Mouse (Mus musculus): ENCODE results near the gene Klf12. TPM values are rescaled to one million over a fixed set of nuclear protein-coding genes. Genes with fewer than 3 reads are reported as not detected.

The Klf12 gene
- polyA plus RNA-seq, 1 experiment: 1.1 TPM

DNA sequence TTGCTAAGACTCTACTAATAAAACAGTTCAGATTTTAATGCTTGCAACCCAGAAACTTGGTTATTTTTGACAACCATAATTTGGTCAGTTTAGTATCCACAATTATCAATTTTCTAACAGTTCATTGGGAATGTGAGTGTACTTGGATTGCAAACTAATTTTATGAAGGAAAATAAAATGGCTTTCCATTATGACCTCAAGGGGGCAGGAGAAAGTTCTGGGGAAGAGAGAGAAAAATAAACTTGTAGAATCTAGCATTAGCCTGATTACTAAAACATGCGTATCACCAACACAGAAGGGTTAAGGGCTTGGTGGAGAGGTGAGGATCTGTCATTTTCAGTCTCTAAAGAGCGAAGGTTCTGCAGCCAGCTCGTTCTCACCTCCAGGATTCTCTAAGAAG, 106.7 kb downstream of the Klf12 start:
- 89% methylated on average over 3 of the region's 3 CpGs for WGBS
- DNase-seq (ENCODE audit: low read depth, low spot score): no peak

DNA sequence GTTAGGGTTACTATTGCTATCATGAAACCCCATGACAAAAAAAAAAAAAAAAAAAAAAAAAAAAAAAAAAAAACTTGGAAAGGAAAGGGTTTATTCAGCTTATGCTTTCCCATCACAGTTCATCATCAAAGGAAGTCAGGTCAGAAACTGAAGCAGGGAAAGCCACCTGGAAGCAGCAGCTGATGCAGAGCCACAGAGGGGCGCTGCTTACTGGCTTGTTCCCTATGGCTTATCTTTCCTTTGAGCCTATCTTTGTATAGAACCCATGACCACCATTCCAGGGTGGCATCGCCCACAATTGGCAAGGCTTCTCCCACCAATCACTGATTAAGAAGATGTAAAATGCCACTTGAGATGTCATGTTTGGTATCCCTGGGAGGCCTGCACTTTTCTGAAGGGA, 119.4 kb downstream of the Klf12 start:
- WGBS: 88% methylated on average over 2 of the region's 2 CpGs
- DNase-seq (ENCODE audit: low read depth, low spot score): no peak

DNA sequence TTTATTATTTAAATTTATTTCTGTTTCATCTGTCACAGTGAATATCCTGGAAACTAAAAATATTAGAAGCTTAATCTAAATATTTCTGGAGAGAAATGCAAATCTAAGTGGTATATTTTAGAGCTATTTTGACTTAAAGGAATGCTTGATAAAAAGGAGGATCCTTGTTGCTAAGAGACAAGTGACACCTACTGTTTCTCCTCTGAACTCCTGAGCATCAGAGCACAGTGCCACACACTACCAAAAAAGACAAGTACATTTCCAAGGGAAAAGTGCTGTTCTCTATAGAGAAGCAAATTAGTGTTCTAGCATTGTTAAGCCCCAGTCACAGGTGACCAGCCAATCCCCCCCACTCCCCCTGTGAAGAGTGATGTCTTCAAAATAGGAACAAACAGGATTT, 127.8 kb downstream of the Klf12 start:
- DNase-seq (ENCODE audit: low read depth, low spot score): no peak

GRCm38 (mm10) chr14:100147666-100148065, 136.8 kb downstream of the Klf12 start:
- WGBS: 89% methylated on average over 8 of the region's 8 CpGs
- no peak for DNase-seq (ENCODE audit: low read depth, low spot score)

DNA sequence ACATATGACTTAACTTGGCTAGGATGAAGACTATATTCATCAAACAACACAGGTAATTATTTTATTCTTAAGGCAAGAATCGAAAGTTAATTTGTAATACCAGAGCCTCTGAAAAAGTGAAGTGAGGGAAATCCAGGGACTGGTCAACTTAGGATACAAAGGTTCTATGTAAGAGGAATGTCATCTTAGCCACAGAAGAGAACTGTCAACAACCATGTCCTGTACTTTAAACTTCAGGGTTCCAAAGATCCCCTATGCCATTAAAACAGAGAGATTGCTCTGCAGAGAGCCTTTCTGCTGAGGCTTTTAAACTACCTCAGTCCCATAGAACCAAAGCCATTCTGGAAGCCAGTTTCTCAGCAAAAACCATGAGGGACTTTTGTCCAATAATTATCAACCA, 144.1 kb downstream of the Klf12 start:
- 97% methylated on average over 1 of the region's 1 CpGs for WGBS

DNA sequence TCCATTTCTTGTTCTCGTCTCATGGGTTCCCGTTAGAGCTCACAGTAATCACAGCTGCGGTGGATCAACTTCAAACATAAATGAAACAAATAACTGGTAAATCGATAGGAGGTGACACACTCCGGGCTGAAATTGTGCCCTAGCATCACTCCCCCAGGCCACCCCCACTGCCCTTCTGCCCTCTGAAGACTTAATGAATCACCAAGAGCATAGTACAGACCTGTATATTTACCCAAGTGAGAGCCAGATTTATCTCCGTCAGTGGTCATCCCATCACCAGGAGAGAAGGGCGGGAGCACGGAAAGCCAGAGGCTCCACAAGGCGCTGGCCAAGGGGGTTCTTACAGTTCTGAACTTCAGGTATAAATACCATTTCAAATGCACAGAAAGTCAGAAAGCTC, 150.2 kb downstream of the Klf12 start:
- no peak for DNase-seq (ENCODE audit: low read depth, low spot score)
- 85% methylated on average over 9 of the region's 9 CpGs for WGBS

More for the DNA sequence above, 144.1 kb downstream of the Klf12 start:
- no peak for DNase-seq (ENCODE audit: low read depth, low spot score)

DNA sequence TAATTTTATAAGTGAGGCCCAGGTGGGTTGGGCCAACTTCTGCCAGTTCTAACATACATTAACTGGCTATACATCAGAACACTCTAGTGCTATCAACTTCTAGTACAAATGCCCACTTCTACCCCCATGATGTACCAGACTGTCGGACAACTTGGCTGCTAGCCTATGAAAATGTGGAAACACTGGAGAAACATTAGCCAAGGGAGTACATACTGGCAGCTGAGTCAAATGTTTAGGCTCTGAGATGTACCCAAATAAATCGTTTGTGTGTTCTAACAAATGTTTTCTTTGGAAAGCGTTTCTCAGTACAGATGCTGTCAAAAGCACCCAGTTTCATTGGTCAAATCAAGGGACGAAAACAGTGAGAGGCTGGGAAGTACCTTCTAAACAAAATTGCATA, 152.0 kb downstream of the Klf12 start:
- WGBS: 59% methylated on average over 4 of the region's 4 CpGs

GRCm38 (mm10) chr14:100126126-100126525, 158.4 kb downstream of the Klf12 start:
- 90% methylated on average over 6 of the region's 6 CpGs for WGBS
- DNase-seq (ENCODE audit: low read depth, low spot score): no peak

More for the DNA sequence above, 152.0 kb downstream of the Klf12 start:
- DNase-seq (ENCODE audit: low read depth, low spot score): no peak

GRCm38 (mm10) chr14:100121075-100121474, 163.4 kb downstream of the Klf12 start:
- 83% methylated on average over 4 of the region's 4 CpGs for WGBS
- no peak for DNase-seq (ENCODE audit: low read depth, low spot score)

DNA sequence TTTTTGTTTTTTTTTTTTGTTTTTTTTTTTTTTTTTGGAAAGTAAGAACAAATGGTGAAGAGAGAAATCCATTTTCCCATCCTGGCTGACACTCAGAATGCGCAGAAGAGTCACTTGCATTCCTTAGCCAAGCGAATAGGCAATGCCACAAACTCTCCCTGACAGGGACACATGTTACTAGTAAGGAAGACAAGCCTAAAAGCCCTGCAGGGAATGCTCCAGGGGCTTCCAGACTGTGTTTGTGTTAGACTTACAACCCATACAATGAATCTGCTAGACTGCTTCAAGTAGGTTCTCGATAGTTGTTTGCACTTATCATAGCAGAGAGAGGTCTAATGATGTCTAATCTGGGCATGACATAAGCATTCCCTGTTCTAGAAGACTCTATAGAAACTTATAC, 164.6 kb downstream of the Klf12 start:
- no peak for DNase-seq (ENCODE audit: low read depth, low spot score)
- WGBS: 80% methylated on average over 3 of the region's 3 CpGs

DNA sequence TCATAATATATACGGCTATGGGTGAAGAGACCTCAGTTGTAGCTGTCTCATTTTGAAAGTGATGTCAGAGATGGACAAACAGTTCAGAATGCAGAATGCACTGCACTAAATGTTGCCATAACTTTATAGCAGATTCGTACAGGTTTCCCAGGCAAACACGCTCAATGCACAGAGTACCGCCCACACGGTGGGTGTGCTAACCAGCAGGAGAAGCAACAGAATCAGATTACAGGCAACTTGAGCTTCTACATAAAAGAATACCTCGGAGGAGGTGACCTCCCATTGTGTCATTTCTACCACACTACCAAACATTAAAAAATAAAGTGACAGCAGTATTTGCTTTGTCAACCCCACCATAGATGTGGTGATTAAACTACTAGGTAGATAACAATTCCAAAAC, 171.1 kb downstream of the Klf12 start:
- DNase-seq (ENCODE audit: low read depth, low spot score): no peak
- WGBS: 74% methylated on average over 6 of the region's 6 CpGs

- WGBS: 28% methylated on average over 1 of the region's 1 CpGs
Measured at GRCm38 (mm10) chr14:100111735-100112134, 172.7 kb downstream of the Klf12 start.

GRCm38 (mm10) chr14:100109563-100109962, 174.9 kb downstream of the Klf12 start:
- DNase-seq (ENCODE audit: low read depth, low spot score): no peak
- WGBS: 85% methylated on average over 6 of the region's 6 CpGs

More at GRCm38 (mm10) chr14:100111735-100112134, 172.7 kb downstream of the Klf12 start:
- no peak for DNase-seq (ENCODE audit: low read depth, low spot score)

DNA sequence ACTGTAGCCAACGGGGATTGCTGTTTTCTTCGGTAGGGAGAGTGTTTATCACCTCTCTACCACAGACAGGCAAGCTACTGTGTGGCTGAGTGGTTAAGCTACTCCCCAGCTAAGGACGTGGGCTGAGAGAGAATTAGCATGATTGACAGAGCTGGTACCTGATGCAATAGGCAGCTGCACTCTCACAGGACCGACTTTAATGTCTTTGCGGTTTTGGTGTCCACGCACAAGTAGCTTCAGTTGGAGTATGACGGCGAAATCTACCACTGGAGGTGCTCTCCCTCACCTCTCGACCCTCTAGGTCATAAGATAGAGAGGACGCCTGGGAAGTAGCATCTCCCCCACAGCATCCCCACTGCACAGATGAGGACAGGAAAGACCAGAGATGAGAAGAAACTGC, 178.9 kb downstream of the Klf12 start:
- no peak for DNase-seq (ENCODE audit: low read depth, low spot score)
- 91% methylated on average over 10 of the region's 10 CpGs for WGBS

GRCm38 (mm10) chr14:100104818-100105217, 179.7 kb downstream of the Klf12 start:
- 91% methylated on average over 12 of the region's 12 CpGs for WGBS
- no peak for DNase-seq (ENCODE audit: low read depth, low spot score)

DNA sequence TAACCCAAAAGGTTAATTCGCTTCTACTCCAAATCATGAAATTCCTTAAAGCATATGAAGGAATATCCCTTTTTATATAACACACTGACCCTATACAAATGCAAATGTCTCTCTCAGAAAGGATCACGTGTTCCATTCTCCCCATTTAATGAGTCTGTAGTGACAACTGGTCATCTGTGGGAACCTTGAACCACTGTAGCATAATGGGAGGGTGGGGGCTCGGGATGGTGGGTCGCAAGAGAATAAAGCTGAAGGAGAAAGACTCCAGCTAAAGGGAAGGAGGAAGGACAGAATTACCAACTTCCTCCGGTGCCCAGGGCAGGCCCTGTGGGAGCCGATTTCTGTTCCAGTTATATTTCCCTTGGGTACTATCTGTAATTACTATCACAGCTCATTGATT, 180.7 kb downstream of the Klf12 start:
- 88% methylated on average over 6 of the region's 6 CpGs for WGBS
- no peak for DNase-seq (ENCODE audit: low read depth, low spot score)

- DNase-seq (ENCODE audit: low read depth, low spot score): no peak
- WGBS: 87% methylated on average over 10 of the region's 10 CpGs
Measured at GRCm38 (mm10) chr14:100097208-100098189, 187.0 kb downstream of the Klf12 start.

GRCm38 (mm10) chr14:100095730-100096129, 188.7 kb downstream of the Klf12 start:
- peak; percentile 19 for DNase-seq (ENCODE audit: low read depth, low spot score)
- 24% methylated on average over 3 of the region's 3 CpGs for WGBS

DNA sequence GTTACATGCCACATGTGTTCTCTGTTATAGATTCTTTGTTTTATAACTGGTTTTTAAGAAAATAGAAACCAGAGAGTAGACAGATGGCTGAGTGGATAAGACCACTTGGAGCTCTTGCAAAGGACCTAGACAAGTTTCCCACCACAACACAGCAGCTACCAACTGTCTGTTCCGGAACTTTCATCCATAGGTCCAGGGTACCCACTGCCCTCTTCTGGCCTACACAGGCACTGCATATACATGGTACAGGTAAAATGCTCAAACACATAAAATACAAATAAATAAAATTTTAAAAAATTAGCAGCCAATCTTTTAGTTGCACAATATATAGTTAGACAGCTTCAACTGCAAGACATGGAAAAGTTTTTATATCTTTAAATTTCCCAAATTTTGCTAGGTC, 194.0 kb downstream of the Klf12 start:
- no peak for DNase-seq (ENCODE audit: low read depth, low spot score)
- WGBS: 85% methylated on average over 1 of the region's 1 CpGs

GRCm38 (mm10) chr14:100079620-100080019, 204.9 kb downstream of the Klf12 start:
- 74% methylated on average over 4 of the region's 4 CpGs for WGBS

GRCm38 (mm10) chr14:100072431-100073195, 211.9 kb downstream of the Klf12 start:
- DNase-seq (ENCODE audit: low read depth, low spot score): no peak
- WGBS: 79% methylated on average over 12 of the region's 12 CpGs

More at GRCm38 (mm10) chr14:100079620-100080019, 204.9 kb downstream of the Klf12 start:
- no peak for DNase-seq (ENCODE audit: low read depth, low spot score)
